Mouse (Mus musculus): ENCODE data around the gene Triobp.

DNA sequence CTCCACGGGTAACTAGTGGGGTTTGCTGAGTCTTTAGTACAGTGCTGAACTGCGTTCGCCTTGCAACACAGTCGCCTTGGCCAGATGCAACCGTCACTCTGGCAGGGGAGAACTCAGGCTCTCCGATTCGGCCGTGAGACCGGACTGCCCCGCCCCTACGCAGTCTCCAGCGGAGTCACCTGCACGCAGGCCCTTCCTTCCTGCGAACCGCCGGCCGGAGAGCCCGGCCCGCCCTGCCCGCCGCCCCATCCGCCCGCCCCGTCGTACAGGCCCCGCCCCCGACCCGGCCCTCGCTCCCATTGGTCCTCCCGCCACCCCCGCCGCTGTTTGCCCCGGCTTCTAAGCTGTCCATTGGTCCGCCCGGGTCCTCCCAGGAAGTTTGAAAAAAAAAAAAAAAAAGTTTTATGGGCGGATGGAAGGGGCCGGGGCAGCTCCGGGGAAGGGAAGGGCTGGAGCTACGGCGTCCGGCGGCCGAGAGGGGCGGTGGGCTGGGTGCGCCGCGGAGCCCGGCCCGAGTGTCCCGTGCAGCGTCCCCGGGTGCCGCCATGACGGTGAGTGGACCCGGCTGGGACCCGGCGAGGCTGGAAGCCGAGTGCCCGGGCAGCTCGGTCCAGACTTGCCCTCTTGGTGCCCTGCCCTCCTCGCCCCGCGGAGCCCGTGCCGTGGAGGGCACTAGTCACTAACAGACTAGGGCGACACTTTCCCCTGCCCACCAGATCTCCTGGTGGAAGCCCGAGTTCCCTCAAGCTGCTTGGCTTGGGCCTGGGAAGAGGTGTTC, 35.3 kb downstream of the Triobp start:
- no peak for TF ChIP-seq CTCF (IDR thresholded peaks at IDR 0.05; ENCODE audit: insufficient read depth, low read length)
- peak; percentile 89; the same call in 1 of the 2 replicates for TF ChIP-seq POLR2A (IDR thresholded peaks at IDR 0.05; ENCODE audit: borderline replicate concordance, extremely low read depth, low read depth, low read length)
